Mouse (Mus musculus): ENCODE data around the gene Golm1. TPM values are rescaled to one million over a fixed set of nuclear protein-coding genes. Genes with fewer than 3 reads are reported as not detected.
"Not testable (repeated sequence)": the region's sequence is repeated elsewhere in the genome, so short reads cannot be mapped to it uniquely, and the experiment has no call there.

The Golm1 gene
- polyA plus RNA-seq, 1 experiment from 2014 or later: 97.5 TPM

DNA sequence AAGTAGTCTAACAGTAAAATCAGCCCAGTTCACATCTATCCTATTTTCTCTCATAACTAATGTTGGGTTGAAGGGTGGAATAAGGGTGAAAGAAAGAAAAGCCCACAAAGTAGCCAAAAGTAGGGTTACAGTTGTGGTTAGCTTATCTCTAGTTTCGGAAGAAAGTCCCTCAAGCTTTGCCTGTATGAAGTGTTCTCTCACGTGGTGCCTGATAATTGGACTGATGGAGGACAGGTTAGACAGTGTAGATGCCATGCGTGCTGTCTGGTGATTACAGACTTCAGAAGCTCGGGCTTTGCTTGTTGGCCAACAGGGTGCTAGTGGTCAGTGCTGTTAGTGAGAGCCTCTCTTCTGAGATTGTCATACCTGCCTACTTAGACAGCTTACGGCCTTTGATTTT lies 72.5 kb downstream of the Golm1 start:
- no peaks in the 10 kb centered on the region for H3K27me3 ChIP-seq (ENCODE audit: control insufficient read depth, insufficient read depth, low read length)
- no peaks in the 10 kb centered on the region for H3K4me1 ChIP-seq (ENCODE audit: control insufficient read depth, insufficient read depth, low read length)
- ATAC-seq (replicated peaks; ENCODE audit: insufficient number of reproducible peaks, low FRiP score, low TSS enrichment, low read depth) (no peak), DNase-seq (ENCODE audit: low spot score) (no peak)
- H3K9me3 ChIP-seq (replicated peaks; ENCODE audit: control insufficient read depth, low read length): no peaks in the 10 kb centered on the region
- no peak overlapping the region for H3K4me3 ChIP-seq (ENCODE audit: low read depth, low read length)
- H3K27ac ChIP-seq (replicated peaks; ENCODE audit: low read depth, low read length): no peak overlapping the region
- peaks cover 12% of the 10 kb centered on the region; the same call in 1 of the 2 replicates for H3K36me3 ChIP-seq (replicated peaks; ENCODE audit: control insufficient read depth, insufficient read depth, low read depth, low read length)
- H3K4me2 ChIP-seq (ENCODE audit: low read depth, low read length): no peak overlapping the region
- H3K9ac ChIP-seq (replicated peaks; ENCODE audit: low read length): no peak overlapping the region
- 91% methylated on average over 5 of the region's 5 CpGs for WGBS

DNA sequence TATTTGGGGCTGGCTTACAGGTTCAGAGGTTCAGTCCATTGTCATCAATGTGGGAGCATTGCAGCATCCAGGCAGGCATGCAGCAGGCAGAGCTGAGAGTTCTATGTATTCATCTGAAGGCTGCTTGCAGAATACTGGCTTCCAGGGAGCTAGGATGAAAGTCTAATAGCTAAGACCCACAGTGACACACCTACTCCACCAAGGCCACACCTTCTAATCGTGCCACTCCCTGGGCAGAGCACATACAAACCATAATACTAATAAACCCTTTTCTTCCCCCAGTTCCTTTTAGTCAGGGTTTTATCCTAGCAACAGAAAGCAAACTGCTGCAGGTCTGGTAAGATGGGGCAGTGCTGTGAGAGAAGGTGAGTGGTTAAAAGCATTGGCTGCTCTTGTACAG lies 83.0 kb downstream of the Golm1 start:
- WGBS: 97% methylated on average over 1 of the region's 1 CpGs
- no peaks in the 10 kb centered on the region for H3K4me1 ChIP-seq (ENCODE audit: control insufficient read depth, insufficient read depth, low read length)

DNA sequence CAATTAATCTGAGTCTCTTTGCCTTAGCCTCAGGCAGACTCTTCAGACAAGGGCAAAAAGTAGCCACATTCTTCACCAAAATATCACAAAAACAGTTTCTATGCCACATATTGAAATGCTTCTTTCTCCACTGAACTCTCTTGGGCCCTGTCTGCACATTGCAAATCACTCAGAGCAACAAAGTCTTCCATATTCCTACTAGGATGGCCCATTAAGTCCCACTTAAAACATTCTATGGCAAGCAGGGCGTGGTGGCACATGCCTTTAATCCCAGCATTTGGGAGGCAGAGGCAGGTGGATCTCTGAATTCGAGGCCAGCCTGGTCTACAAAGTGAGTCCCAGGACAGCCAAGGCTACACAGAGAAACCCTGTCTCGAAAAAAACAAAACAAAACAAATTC lies 83.6 kb downstream of the Golm1 start:
- H3K36me3 ChIP-seq (replicated peaks; ENCODE audit: control insufficient read depth, insufficient read depth, low read depth, low read length); H3K27ac ChIP-seq (replicated peaks; ENCODE audit: low read depth, low read length); H3K4me3 ChIP-seq (ENCODE audit: low read depth, low read length); DNase-seq (ENCODE audit: low spot score); H3K4me2 ChIP-seq (ENCODE audit: low read depth, low read length); H3K9ac ChIP-seq (replicated peaks; ENCODE audit: low read length); H3K9me3 ChIP-seq (replicated peaks; ENCODE audit: control insufficient read depth, low read length); ATAC-seq (replicated peaks; ENCODE audit: insufficient number of reproducible peaks, low FRiP score, low TSS enrichment, low read depth); H3K27me3 ChIP-seq (ENCODE audit: control insufficient read depth, insufficient read depth, low read length); H3K4me1 ChIP-seq (ENCODE audit: control insufficient read depth, insufficient read depth, low read length): not testable (repeated sequence)
- 95% methylated on average over 3 of the region's 3 CpGs for WGBS

More for the DNA sequence above, 83.0 kb downstream of the Golm1 start:
- ATAC-seq (replicated peaks; ENCODE audit: insufficient number of reproducible peaks, low FRiP score, low TSS enrichment, low read depth) (no peak), DNase-seq (ENCODE audit: low spot score) (no peak)
- Histone ChIP-seq H3K4me2 (ENCODE audit: low read depth, low read length) (no peak overlapping the region), H3K27me3 (ENCODE audit: control insufficient read depth, insufficient read depth, low read length) (no peaks in the 10 kb centered on the region), H3K27ac (replicated peaks; ENCODE audit: low read depth, low read length) (no peak overlapping the region), H3K9ac (replicated peaks; ENCODE audit: low read length) (no peak overlapping the region), H3K4me3 (ENCODE audit: low read depth, low read length) (no peak overlapping the region), H3K36me3 (replicated peaks; ENCODE audit: control insufficient read depth, insufficient read depth, low read depth, low read length) (no peaks in the 10 kb centered on the region; the same call in 1 of the 2 replicates), H3K9me3 (replicated peaks; ENCODE audit: control insufficient read depth, low read length) (no peaks in the 10 kb centered on the region)

DNA sequence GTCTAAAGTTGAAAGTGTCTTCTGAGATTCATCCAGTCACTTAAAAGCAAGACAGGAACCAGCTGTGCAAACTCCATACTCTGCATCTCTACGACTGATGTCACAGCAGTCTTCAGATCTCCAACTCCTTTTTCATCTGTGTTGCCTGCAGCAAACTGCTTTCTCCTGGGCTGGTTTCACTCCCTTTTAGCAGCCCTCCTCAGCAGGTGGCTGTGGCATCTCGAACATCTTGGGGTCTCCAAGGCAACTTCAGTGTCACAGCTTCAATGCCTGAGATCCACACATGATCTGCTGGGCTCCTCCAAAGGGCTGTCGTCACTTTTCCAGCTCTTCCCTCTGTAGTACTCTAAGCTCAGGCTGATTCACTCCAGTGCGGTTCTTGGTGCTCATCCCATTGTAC lies 84.9 kb downstream of the Golm1 start:
- Histone ChIP-seq H3K9ac (replicated peaks; ENCODE audit: low read length) (no peak overlapping the region), H3K4me3 (ENCODE audit: low read depth, low read length) (no peak overlapping the region), H3K27me3 (ENCODE audit: control insufficient read depth, insufficient read depth, low read length) (no peaks in the 10 kb centered on the region), H3K27ac (replicated peaks; ENCODE audit: low read depth, low read length) (no peak overlapping the region), H3K4me1 (ENCODE audit: control insufficient read depth, insufficient read depth, low read length) (no peaks in the 10 kb centered on the region), H3K9me3 (replicated peaks; ENCODE audit: control insufficient read depth, low read length) (no peaks in the 10 kb centered on the region), H3K4me2 (ENCODE audit: low read depth, low read length) (no peak overlapping the region), H3K36me3 (replicated peaks; ENCODE audit: control insufficient read depth, insufficient read depth, low read depth, low read length) (no peaks in the 10 kb centered on the region; the same call in 1 of the 2 replicates)
- 88% methylated on average over 4 of the region's 4 CpGs for WGBS
- no peak for DNase-seq (ENCODE audit: low spot score)
- ATAC-seq (replicated peaks; ENCODE audit: insufficient number of reproducible peaks, low FRiP score, low TSS enrichment, low read depth): no peak

GRCm38 (mm10) chr13:59589672-59590071 lies 85.9 kb downstream of the Golm1 start:
- no peaks in the 10 kb centered on the region for H3K9me3 ChIP-seq (replicated peaks; ENCODE audit: control insufficient read depth, low read length)
- H3K4me2 ChIP-seq (ENCODE audit: low read depth, low read length): no peak overlapping the region
- ATAC-seq (replicated peaks; ENCODE audit: insufficient number of reproducible peaks, low FRiP score, low TSS enrichment, low read depth) (no peak), DNase-seq (ENCODE audit: low spot score) (no peak)
- WGBS: 90% methylated on average over 4 of the region's 4 CpGs
- no peaks in the 10 kb centered on the region; the same call in 1 of the 2 replicates for H3K36me3 ChIP-seq (replicated peaks; ENCODE audit: control insufficient read depth, insufficient read depth, low read depth, low read length)
- no peaks in the 10 kb centered on the region for H3K27me3 ChIP-seq (ENCODE audit: control insufficient read depth, insufficient read depth, low read length)
- no peaks in the 10 kb centered on the region for H3K4me1 ChIP-seq (ENCODE audit: control insufficient read depth, insufficient read depth, low read length)
- no peak overlapping the region for H3K27ac ChIP-seq (replicated peaks; ENCODE audit: low read depth, low read length)
- H3K9ac ChIP-seq (replicated peaks; ENCODE audit: low read length): no peak overlapping the region
- no peak overlapping the region for H3K4me3 ChIP-seq (ENCODE audit: low read depth, low read length)

- Histone ChIP-seq H3K27me3 (ENCODE audit: control insufficient read depth, insufficient read depth, low read length) (no peaks in the 10 kb centered on the region), H3K4me2 (ENCODE audit: low read depth, low read length) (no peak overlapping the region), H3K4me3 (ENCODE audit: low read depth, low read length) (no peak overlapping the region), H3K9ac (replicated peaks; ENCODE audit: low read length) (no peak overlapping the region), H3K27ac (replicated peaks; ENCODE audit: low read depth, low read length) (no peak overlapping the region), H3K36me3 (replicated peaks; ENCODE audit: control insufficient read depth, insufficient read depth, low read depth, low read length) (no peaks in the 10 kb centered on the region; the same call in 1 of the 2 replicates), H3K4me1 (ENCODE audit: control insufficient read depth, insufficient read depth, low read length) (no peaks in the 10 kb centered on the region), H3K9me3 (replicated peaks; ENCODE audit: control insufficient read depth, low read length) (no peaks in the 10 kb centered on the region)
- 84% methylated on average over 2 of the region's 2 CpGs for WGBS
- DNase-seq (ENCODE audit: low spot score) (no peak), ATAC-seq (replicated peaks; ENCODE audit: insufficient number of reproducible peaks, low FRiP score, low TSS enrichment, low read depth) (no peak)
Observed at GRCm38 (mm10) chr13:59587201-59587600, 88.4 kb downstream of the Golm1 start.

- peak overlapping the region; percentile 90 for H3K9ac ChIP-seq (replicated peaks; ENCODE audit: low read length)
- H3K36me3 ChIP-seq (replicated peaks; ENCODE audit: control insufficient read depth, insufficient read depth, low read depth, low read length): no peaks in the 10 kb centered on the region; the same call in 1 of the 2 replicates
- peak overlapping the region; percentile 75 for H3K4me2 ChIP-seq (ENCODE audit: low read depth, low read length)
- peak overlapping the region; percentile 65; the same call in 1 of the 2 replicates for H3K27ac ChIP-seq (replicated peaks; ENCODE audit: low read depth, low read length)
- H3K9me3 ChIP-seq (replicated peaks; ENCODE audit: control insufficient read depth, low read length): no peaks in the 10 kb centered on the region
- DNase-seq (ENCODE audit: low spot score) (no peak), ATAC-seq (replicated peaks; ENCODE audit: insufficient number of reproducible peaks, low FRiP score, low TSS enrichment, low read depth) (no peak; the same call in 1 of the 2 replicates)
- peak overlapping the region; percentile 93 for H3K4me3 ChIP-seq (ENCODE audit: low read depth, low read length)
- WGBS: under 1% methylated on average over 28 of the region's 28 CpGs
- H3K4me1 ChIP-seq (ENCODE audit: control insufficient read depth, insufficient read depth, low read length): no peaks in the 10 kb centered on the region
- no peaks in the 10 kb centered on the region for H3K27me3 ChIP-seq (ENCODE audit: control insufficient read depth, insufficient read depth, low read length)
Observed at GRCm38 (mm10) chr13:59585648-59586005, 90.0 kb downstream of the Golm1 start.

DNA sequence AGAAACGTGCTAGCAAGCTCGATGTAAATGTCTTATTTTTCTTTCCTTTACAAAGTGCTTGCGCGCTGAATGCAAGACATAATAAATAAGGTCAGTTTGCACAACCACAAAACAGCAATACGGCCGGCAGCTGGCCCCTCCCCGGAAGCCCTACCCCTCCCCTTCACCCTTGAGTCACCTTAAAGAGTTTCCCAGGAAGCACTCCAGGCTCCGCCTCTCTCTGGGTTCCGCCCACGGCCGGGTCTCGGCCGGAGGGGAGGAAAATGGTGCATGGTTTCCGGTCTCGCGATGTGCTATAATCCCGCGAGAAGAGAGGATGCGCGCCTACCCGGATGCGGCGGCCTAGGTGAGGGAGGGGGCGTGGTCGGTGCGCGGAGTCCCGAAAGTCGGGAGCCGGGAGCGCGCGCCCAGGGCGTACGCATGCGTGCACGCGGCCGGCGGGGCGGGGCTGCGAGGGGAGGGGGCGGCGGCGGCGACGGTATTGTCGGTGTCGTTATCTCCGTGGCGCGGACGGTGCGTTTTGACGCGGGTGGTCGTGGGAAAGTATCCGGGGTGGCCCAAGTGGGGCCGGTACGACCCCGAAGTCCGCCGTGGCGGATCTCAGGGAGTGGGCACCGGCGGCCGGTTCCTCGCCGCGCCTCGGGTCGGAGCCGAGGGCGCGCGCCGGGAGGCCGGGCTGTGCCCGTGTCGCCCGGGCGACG lies 90.5 kb downstream of the Golm1 start, which contains the start of the genes Agtpbp1 and Naa35:
Agtpbp1 (minus strand) TSS at position 281 of the 701 bp plus-strand sequence.
Naa35 (plus strand) TSS at position 313 of the 701 bp plus-strand sequence.
- peak within 1 kb of the TSS; percentile 93 for H3K4me3 ChIP-seq (ENCODE audit: low read depth, low read length)
- H3K36me3 ChIP-seq (replicated peaks; ENCODE audit: control insufficient read depth, insufficient read depth, low read depth, low read length): no peaks in the 10 kb centered on the region; the same call in 1 of the 2 replicates
- ATAC-seq (replicated peaks; ENCODE audit: insufficient number of reproducible peaks, low FRiP score, low TSS enrichment, low read depth) (peak; percentile 92), DNase-seq (ENCODE audit: low spot score) (peak; percentile 99)
- no peaks in the 10 kb centered on the region for H3K9me3 ChIP-seq (replicated peaks; ENCODE audit: control insufficient read depth, low read length)
- peak within 1 kb of the TSS; percentile 90 for H3K9ac ChIP-seq (replicated peaks; ENCODE audit: low read length)
- H3K4me1 ChIP-seq (ENCODE audit: control insufficient read depth, insufficient read depth, low read length): no peaks in the 10 kb centered on the region
- H3K27me3 ChIP-seq (ENCODE audit: control insufficient read depth, insufficient read depth, low read length): no peaks in the 10 kb centered on the region
- peak within 1 kb of the TSS; percentile 65; the same call in 1 of the 2 replicates for H3K27ac ChIP-seq (replicated peaks; ENCODE audit: low read depth, low read length)
- H3K4me2 ChIP-seq (ENCODE audit: low read depth, low read length): peak within 1 kb of the TSS; percentile 81
- under 1% methylated on average over 75 of the region's 83 CpGs for WGBS

Measured in embryonic facial prominence, embryonic 11.5 days (tissue).